Mouse (Mus musculus) T-cell, adult 2 months (primary cell): Measurements from ENCODE around the gene Tmem150b.

ENCODE experiments used
- DNase-seq: peaks from one replicate; pipeline ENCODE4 v3.0.0; 2022; ENCODE audit warnings: low spot score

Tmem150b gene

GRCm38 (mm10) chr7:4663742-4664141, 61.3 kb downstream of the Tmem150b start:
- no peak for DNase-seq

GRCm38 (mm10) chr7:4663179-4663578, 61.9 kb downstream of the Tmem150b start:
- no peak for DNase-seq

GRCm38 (mm10) chr7:4659911-4660443, 65.1 kb downstream of the Tmem150b start:
- no peak for DNase-seq

GRCm38 (mm10) chr7:4658912-4659551, 66.0 kb downstream of the Tmem150b start, which contains the start of gene Ppp6r1:
Gene Ppp6r1 (minus strand): TSS chr7:4659019.
- peak; percentile 98 for DNase-seq

- DNase-seq: peak; percentile 26
These were observed 66.7 kb downstream of the Tmem150b start for GRCm38 (mm10) chr7:4658128-4658907.

GRCm38 (mm10) chr7:4657521-4658127, 67.4 kb downstream of the Tmem150b start:
- no peak for DNase-seq
